Mouse (Mus musculus): Measurements from ENCODE around the gene Dram2. TPM values are rescaled to one million over a fixed set of nuclear protein-coding genes. Genes with fewer than 3 reads are reported as not detected.
"Not testable (repeated sequence)": the region's sequence is repeated elsewhere in the genome, so short reads cannot be mapped to it uniquely, and the experiment has no call there.

Dram2 gene
- polyA plus RNA-seq, 1 experiment from 2014 or later, result 59.7 TPM

DNA sequence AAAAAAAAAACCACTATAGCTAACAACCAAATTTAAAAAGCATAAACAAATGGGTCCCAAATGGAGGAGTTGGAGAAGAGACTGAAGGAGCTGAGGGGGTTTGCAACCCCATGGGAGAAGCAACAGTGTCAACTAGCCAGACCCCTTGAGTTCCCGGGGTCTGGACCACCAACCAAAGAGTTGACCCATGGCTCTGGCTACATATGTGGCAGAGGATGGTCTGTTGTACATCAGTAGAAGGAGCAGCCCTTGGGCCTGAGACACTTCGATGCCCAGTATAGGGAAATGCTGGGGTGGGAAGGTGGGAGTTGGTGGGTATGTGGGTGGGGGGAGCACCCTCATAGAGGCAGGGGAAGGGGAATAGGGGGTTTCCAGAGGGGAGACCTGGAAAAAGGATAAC is 31.7 kb downstream of the Dram2 start:
- H3K4me2 ChIP-seq, result no peak overlapping the region
- ATAC-seq (replicated peaks; ENCODE audit: insufficient number of reproducible peaks, low FRiP score, low TSS enrichment), result no peak

GRCm38 (mm10) chr3:106593631-106594030 is 46.0 kb downstream of the Dram2 start:
- not testable (repeated sequence) for H3K4me1 ChIP-seq (ENCODE audit: control insufficient read depth, insufficient read depth, low read length); H3K9me3 ChIP-seq (replicated peaks; ENCODE audit: control insufficient read depth, low read length); H3K9ac ChIP-seq (ENCODE audit: low read depth, low read length); H3K4me3 ChIP-seq (ENCODE audit: low read depth, low read length); H3K36me3 ChIP-seq (ENCODE audit: control insufficient read depth, insufficient read depth, low read length); H3K27me3 ChIP-seq (ENCODE audit: control insufficient read depth, insufficient read depth, low read length); ATAC-seq (replicated peaks; ENCODE audit: insufficient number of reproducible peaks, low FRiP score, low TSS enrichment); H3K27ac ChIP-seq (ENCODE audit: low read depth, low read length); H3K4me2 ChIP-seq
- WGBS (ENCODE audit: insufficient replicate concordance), result 71% methylated on average over 4 of the region's 4 CpGs

More for the DNA sequence above, 31.7 kb downstream of the Dram2 start:
- Histone ChIP-seq H3K27ac (ENCODE audit: low read depth, low read length) (no peak overlapping the region), H3K4me1 (ENCODE audit: control insufficient read depth, insufficient read depth, low read length) (no peaks in the 10 kb centered on the region), H3K9me3 (replicated peaks; ENCODE audit: control insufficient read depth, low read length) (no peaks in the 10 kb centered on the region), H3K9ac (ENCODE audit: low read depth, low read length) (no peak overlapping the region), H3K27me3 (ENCODE audit: control insufficient read depth, insufficient read depth, low read length) (no peaks in the 10 kb centered on the region), H3K36me3 (ENCODE audit: control insufficient read depth, insufficient read depth, low read length) (no peaks in the 10 kb centered on the region), H3K4me3 (ENCODE audit: low read depth, low read length) (no peak overlapping the region)
- WGBS (ENCODE audit: insufficient replicate concordance), result 86% methylated on average over 2 of the region's 2 CpGs

DNA sequence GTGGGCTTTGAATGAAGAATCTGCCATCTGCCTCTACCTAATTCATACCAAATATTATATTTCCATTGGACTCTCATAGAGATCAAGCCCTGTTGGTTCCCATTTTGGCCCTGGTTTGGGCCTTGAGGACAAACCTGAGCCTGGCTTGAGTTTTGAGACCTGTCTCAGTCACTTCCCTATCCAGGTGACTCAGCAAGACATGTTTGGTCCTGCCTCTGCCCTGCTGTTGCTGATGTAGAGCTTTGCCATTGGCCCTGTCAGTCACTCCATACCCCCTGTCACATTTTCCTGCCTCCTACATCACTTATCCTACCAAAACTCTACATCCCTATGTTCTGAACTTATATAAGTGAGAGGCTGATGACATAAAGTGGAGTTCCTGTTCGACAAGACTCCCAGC is 70.5 kb downstream of the Dram2 start:
- Histone ChIP-seq H3K9me3 (replicated peaks; ENCODE audit: control insufficient read depth, low read length) (no peaks in the 10 kb centered on the region), H3K27ac (ENCODE audit: low read depth, low read length) (no peak overlapping the region), H3K4me1 (ENCODE audit: control insufficient read depth, insufficient read depth, low read length) (no peaks in the 10 kb centered on the region), H3K4me2 (no peak overlapping the region), H3K4me3 (ENCODE audit: low read depth, low read length) (no peak overlapping the region), H3K9ac (ENCODE audit: low read depth, low read length) (no peak overlapping the region), H3K27me3 (ENCODE audit: control insufficient read depth, insufficient read depth, low read length) (no peaks in the 10 kb centered on the region), H3K36me3 (ENCODE audit: control insufficient read depth, insufficient read depth, low read length) (no peaks in the 10 kb centered on the region)
- no peak for ATAC-seq (replicated peaks; ENCODE audit: insufficient number of reproducible peaks, low FRiP score, low TSS enrichment)
- 75% methylated on average over 1 of the region's 1 CpGs for WGBS (ENCODE audit: insufficient replicate concordance)

Other genes with a start within 250 kb of the Dram2 start
- gene Chil6, start 141.6 kb upstream of the Dram2 start, polyA plus RNA-seq (2014; fragmentation: Nextera tagmentation; extraction: Ambion mirVana), result not detected in 2 replicates
- 2.0 and 2.8 TPM in 2 replicates for gene Dennd2d, start 65.4 kb upstream of the Dram2 start, polyA plus RNA-seq (2014; fragmentation: Nextera tagmentation; extraction: Ambion mirVana)
- 34.8 and 35.5 TPM in 2 replicates for gene Cept1, start within 50 bp of the Dram2 start, polyA plus RNA-seq (2014; fragmentation: Nextera tagmentation; extraction: Ambion mirVana)
- 16.0 and 19.3 TPM in 2 replicates for gene Lrif1, start 137.2 kb downstream of the Dram2 start, polyA plus RNA-seq (2014; fragmentation: Nextera tagmentation; extraction: Ambion mirVana)
- 2.9 and 3.1 TPM in 2 replicates for gene Cd53, start 242.4 kb downstream of the Dram2 start, polyA plus RNA-seq (2014; fragmentation: Nextera tagmentation; extraction: Ambion mirVana)

Measured in heart, embryonic 11.5 days (tissue).